Mouse (Mus musculus) gastrocnemius, postnatal 36 days (tissue): Measurements from ENCODE around the gene Cdk14. TPM values are rescaled to one million over a fixed set of nuclear protein-coding genes. Genes with fewer than 3 reads are reported as not detected.
"Not testable (repeated sequence)": the region's sequence is repeated elsewhere in the genome, so short reads cannot be mapped to it uniquely, and the experiment has no call there.

ENCODE experiments used
- DNase-seq, 2 experiments: peaks; one replicate each; pipeline ENCODE4 v3.0.0; 2022
- intact Hi-C: fragments of 180-260 bp; cut with DNase I; formaldehyde crosslinking; loops from one replicate; pipeline ENCODE4 v1.15.1; 2025
- total RNA-seq, 2 experiments: library from RNA; stranded (reverse); gene quantifications; 2 replicates each; pipeline ENCODE4 v1.2.3; 2021

Cdk14 gene
- total RNA-seq, 2 experiments from 2014 or later, result 4.2 to 4.9 TPM

GRCm38 (mm10) chr5:4931539-4932143, 488.5 kb downstream of the Cdk14 start:
- no peak for DNase-seq
- intact Hi-C loops, result no loop called here

- intact Hi-C loops, result no loop called here
- DNase-seq, result no peak
Observed at GRCm38 (mm10) chr5:4929628-4930027, 490.5 kb downstream of the Cdk14 start.

GRCm38 (mm10) chr5:4924866-4925265, 495.2 kb downstream of the Cdk14 start:
- DNase-seq, result no peak
- intact Hi-C loops, result no loop called here

- peak in 1 of 2 experiments; percentile 19 for DNase-seq
- intact Hi-C loops, result loop anchor here (5.0 kb wide), 1 partner anchor 716 kb away; no protein-coding TSS in a partner anchor
Observed at GRCm38 (mm10) chr5:4918376-4918775, 501.7 kb downstream of the Cdk14 start.

- DNase-seq, result no peak
- intact Hi-C loops, result loop anchor here (5.0 kb wide), 1 partner anchor 715 kb away; no protein-coding TSS in a partner anchor
Observed at GRCm38 (mm10) chr5:4917743-4918142, 502.4 kb downstream of the Cdk14 start.

DNA sequence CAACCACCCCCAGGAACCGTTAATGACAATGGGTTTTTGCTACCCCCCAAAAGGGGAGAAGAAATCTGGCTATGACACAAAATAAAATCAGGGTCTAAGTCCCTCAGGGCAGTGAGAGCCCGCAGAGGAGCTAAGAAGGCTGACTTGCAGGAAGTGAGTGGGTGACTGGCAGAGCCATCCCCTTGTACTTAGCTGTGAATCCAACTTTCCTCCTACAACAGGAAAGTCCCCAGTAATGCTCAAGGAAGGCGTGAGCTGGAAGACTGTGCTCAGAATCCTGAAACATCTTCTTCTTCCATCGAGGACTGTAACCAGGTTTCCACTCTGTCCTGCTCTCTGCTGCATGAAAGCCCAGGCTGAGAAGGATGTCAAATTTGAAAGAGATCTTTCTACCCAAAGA, 502.8 kb downstream of the Cdk14 start:
- intact Hi-C loops, result loop anchor here (5.0 kb wide), 1 partner anchor 715 kb away; no protein-coding TSS in a partner anchor
- DNase-seq, result no peak

GRCm38 (mm10) chr5:4916390-4917273, 503.5 kb downstream of the Cdk14 start:
- intact Hi-C loops, result loop anchor here (5.0 kb wide), 1 partner anchor 714 kb away; no protein-coding TSS in a partner anchor
- no peak for DNase-seq

GRCm38 (mm10) chr5:4904911-4905310, 515.2 kb downstream of the Cdk14 start:
- intact Hi-C loops, DNase-seq: not testable (repeated sequence)

GRCm38 (mm10) chr5:4898241-4898640, 521.9 kb downstream of the Cdk14 start:
- DNase-seq, result no peak
- intact Hi-C loops, result no loop called here

DNA sequence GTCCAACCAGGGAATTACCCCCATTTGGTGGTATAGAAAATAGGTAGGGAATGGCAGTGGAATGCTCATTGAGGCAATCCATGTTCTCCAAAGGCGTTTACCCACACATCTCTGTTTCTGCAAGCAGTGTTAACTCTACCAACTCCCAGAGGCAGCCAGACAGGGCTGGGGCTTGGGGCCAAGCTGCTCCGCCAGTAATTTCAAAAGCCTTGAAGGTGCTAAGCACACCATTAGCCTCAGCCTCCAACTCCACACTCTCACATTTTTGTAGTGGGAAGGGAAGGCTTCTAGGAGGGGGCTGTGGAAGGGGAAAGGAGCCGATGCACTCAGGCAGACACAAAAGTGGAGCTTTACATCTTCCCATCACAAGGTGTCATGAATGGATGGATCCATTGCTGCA, 525.1 kb downstream of the Cdk14 start:
- DNase-seq, result no peak
- intact Hi-C loops, result no loop called here

DNA sequence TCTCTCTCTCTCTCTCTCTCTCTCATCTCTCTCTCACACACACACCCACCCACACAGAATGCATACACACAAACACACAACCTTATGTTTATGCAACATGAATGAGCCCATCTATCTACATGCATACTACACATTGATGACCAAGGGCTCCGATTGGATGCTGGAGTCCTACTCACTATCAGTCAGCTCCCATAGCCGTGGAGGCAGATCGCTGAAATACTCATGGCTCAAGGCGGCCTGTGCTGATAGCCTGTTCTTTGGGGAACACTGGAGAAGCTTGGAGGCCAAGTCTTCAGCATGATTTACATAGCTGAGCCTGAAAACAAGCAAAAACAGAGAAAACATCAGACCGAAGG, 526.3 kb downstream of the Cdk14 start:
- intact Hi-C loops, result no loop called here
- no peak for DNase-seq

- DNase-seq, result no peak
- intact Hi-C loops, result no loop called here
Observed at GRCm38 (mm10) chr5:4893206-4893851, 526.8 kb downstream of the Cdk14 start.

DNA sequence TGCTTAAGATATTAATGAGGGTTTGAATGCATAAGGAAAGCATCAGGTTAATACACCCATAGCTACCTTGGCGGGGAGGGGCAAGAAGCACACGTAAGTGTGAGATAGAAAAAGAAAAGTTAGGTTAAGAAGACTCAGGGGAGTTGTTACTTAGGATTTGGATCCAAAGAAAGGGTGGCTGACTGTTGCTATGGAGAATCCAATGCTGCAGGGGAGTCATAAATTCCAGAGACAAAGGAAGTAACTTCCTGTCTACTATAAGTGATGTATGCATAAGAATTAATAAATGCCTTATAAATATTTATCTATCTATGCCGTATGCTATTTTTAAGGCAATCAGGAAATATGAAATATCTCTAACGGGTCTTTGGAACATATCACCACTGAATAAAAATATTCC, 527.4 kb downstream of the Cdk14 start:
- DNase-seq, result no peak
- intact Hi-C loops, result no loop called here

GRCm38 (mm10) chr5:4891862-4892704, 528.0 kb downstream of the Cdk14 start:
- intact Hi-C loops, result no loop called here
- no peak for DNase-seq

- intact Hi-C loops, result no loop called here
- DNase-seq, result no peak
Observed at GRCm38 (mm10) chr5:4887069-4887468, 533.0 kb downstream of the Cdk14 start.

DNA sequence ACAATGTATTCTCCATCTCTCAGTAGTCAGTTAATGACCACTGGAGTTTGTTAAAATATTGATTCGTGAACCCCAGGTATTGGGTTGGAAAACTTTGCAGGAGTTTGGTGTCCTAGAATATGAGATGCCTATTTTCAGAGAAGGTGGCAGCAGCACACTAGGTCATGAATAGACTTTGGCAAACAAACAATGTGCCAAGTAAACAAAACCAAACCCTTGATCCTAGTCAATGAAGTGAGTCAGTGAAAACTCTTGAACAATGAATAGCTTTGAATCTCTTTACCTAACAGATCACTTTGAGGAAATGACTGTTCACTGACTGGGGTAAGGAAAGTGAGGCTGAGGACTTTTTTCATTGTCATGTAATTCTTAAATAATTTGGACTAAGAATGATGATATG, 537.3 kb downstream of the Cdk14 start:
- intact Hi-C loops, result no loop called here
- no peak for DNase-seq

GRCm38 (mm10) chr5:4880331-4880730, 539.8 kb downstream of the Cdk14 start:
- no peak for DNase-seq
- intact Hi-C loops, result no loop called here

GRCm38 (mm10) chr5:4878934-4879333, 541.2 kb downstream of the Cdk14 start:
- no peak for DNase-seq
- intact Hi-C loops, result no loop called here

- intact Hi-C loops, result no loop called here
- no peak for DNase-seq
Observed at GRCm38 (mm10) chr5:4877638-4878037, 542.5 kb downstream of the Cdk14 start.

GRCm38 (mm10) chr5:4877131-4877631, 542.9 kb downstream of the Cdk14 start:
- intact Hi-C loops, result no loop called here

More at GRCm38 (mm10) chr5:4877131-4877631, 542.9 kb downstream of the Cdk14 start:
- DNase-seq, result no peak
